Comparison of ENCODE assay signal across 12 mouse cellular contexts in genomic region chr7:109424422-109425159, GRCm38 (mm10). TPM values are rescaled to one million over a fixed set of nuclear protein-coding genes. Genes with fewer than 3 reads are reported as not detected.
DNase-seq lines count a peak whose midpoint lies in the region; ATAC-seq and TF ChIP-seq lines count a peak whose summit lies in the region.
"Had no signal": no experiment of that assay in that cellular context is flagged by ENCODE, and none has a peak within 500 bp of the region (broad histone marks: within the 10 kb centered on the region; RNA-seq: fewer than 3 reads in every experiment).

No protein-coding gene starts in this region.

- H3K27ac ChIP-seq in embryonic facial prominence, embryonic 11.5 days (replicated peaks; ENCODE audit: low read depth, low read length): no peak overlapping the region
- no peak overlapping the region for H3K27ac ChIP-seq in embryonic facial prominence, embryonic 10.5 days (replicated peaks)
- no peak overlapping the region for H3K27ac ChIP-seq in liver, postnatal 0 days (ENCODE audit: low read depth)
- H3K27ac ChIP-seq in forebrain, embryonic 15.5 days (replicated peaks): no peak overlapping the region
- H3K27ac ChIP-seq: intestine, embryonic 15.5 days had no signal

- no peaks in the 10 kb centered on the region for H3K4me1 ChIP-seq in embryonic facial prominence, embryonic 11.5 days (ENCODE audit: control insufficient read depth, insufficient read depth, low read length)
- H3K4me1 ChIP-seq in embryonic facial prominence, embryonic 10.5 days: no peaks in the 10 kb centered on the region
- H3K4me1 ChIP-seq in liver, postnatal 0 days (ENCODE audit: insufficient read depth): no peaks in the 10 kb centered on the region
- no peaks in the 10 kb centered on the region for H3K4me1 ChIP-seq in forebrain, embryonic 15.5 days
- H3K4me1 ChIP-seq: intestine, embryonic 15.5 days had no signal

- H3K4me3 ChIP-seq in embryonic facial prominence, embryonic 11.5 days (ENCODE audit: low read depth, low read length): no peak overlapping the region
- H3K4me3 ChIP-seq in embryonic facial prominence, embryonic 10.5 days: no peak overlapping the region
- no peak overlapping the region for H3K4me3 ChIP-seq in liver, postnatal 0 days (ENCODE audit: low read depth, low read length)
- no peak overlapping the region for H3K4me3 ChIP-seq in forebrain, embryonic 15.5 days
- H3K4me3 ChIP-seq: intestine, embryonic 15.5 days had no signal

- no peaks in the 10 kb centered on the region for H3K36me3 ChIP-seq in embryonic facial prominence, embryonic 11.5 days (replicated peaks; ENCODE audit: control insufficient read depth, insufficient read depth, low read depth, low read length)
- H3K36me3 ChIP-seq in embryonic facial prominence, embryonic 10.5 days (replicated peaks): no peaks in the 10 kb centered on the region
- no peaks in the 10 kb centered on the region for H3K36me3 ChIP-seq in liver, postnatal 0 days (replicated peaks; ENCODE audit: insufficient read depth, low read length)
- H3K36me3 ChIP-seq in forebrain, embryonic 15.5 days: no peaks in the 10 kb centered on the region
- H3K36me3 ChIP-seq: G1E; intestine, embryonic 15.5 days had no signal

- no peaks in the 10 kb centered on the region for H3K9me3 ChIP-seq in embryonic facial prominence, embryonic 11.5 days (replicated peaks; ENCODE audit: control insufficient read depth, low read length)
- H3K9me3 ChIP-seq in embryonic facial prominence, embryonic 10.5 days: no peaks in the 10 kb centered on the region
- no peaks in the 10 kb centered on the region for H3K9me3 ChIP-seq in liver, postnatal 0 days (ENCODE audit: low read length)
- H3K9me3 ChIP-seq in forebrain, embryonic 15.5 days: no peaks in the 10 kb centered on the region
- H3K9me3 ChIP-seq: G1E; intestine, embryonic 15.5 days had no signal

- no peak overlapping the region for H3K4me2 ChIP-seq in embryonic facial prominence, embryonic 11.5 days (ENCODE audit: low read depth, low read length)
- H3K4me2 ChIP-seq in liver, postnatal 0 days (ENCODE audit: low read depth, low read length): no peak overlapping the region
- H3K4me2 ChIP-seq in forebrain, embryonic 15.5 days (replicated peaks): no peak overlapping the region
- H3K4me2 ChIP-seq: intestine, embryonic 15.5 days had no signal

- no peak overlapping the region for H3K9ac ChIP-seq in embryonic facial prominence, embryonic 11.5 days (replicated peaks; ENCODE audit: low read length)
- no peak overlapping the region for H3K9ac ChIP-seq in liver, postnatal 0 days (replicated peaks)
- H3K9ac ChIP-seq in forebrain, embryonic 15.5 days (replicated peaks): no peak overlapping the region
- H3K9ac ChIP-seq: intestine, embryonic 15.5 days had no signal

- 73% methylated on average over 3 of the region's 3 CpGs for WGBS in embryonic facial prominence, embryonic 11.5 days
- WGBS in embryonic facial prominence, embryonic 10.5 days: 69% methylated on average over 3 of the region's 3 CpGs
- WGBS in liver, postnatal 0 days (ENCODE audit: insufficient replicate concordance): 48% methylated on average over 3 of the region's 3 CpGs
- WGBS in forebrain, embryonic 15.5 days: 61% methylated on average over 3 of the region's 3 CpGs

- no peaks in the 10 kb centered on the region for H3K27me3 ChIP-seq in embryonic facial prominence, embryonic 11.5 days (ENCODE audit: control insufficient read depth, insufficient read depth, low read length)
- no peaks in the 10 kb centered on the region for H3K27me3 ChIP-seq in embryonic facial prominence, embryonic 10.5 days (replicated peaks; ENCODE audit: low read depth, poor library complexity, severe bottlenecking)
- H3K27me3 ChIP-seq in liver, postnatal 0 days (ENCODE audit: insufficient read depth, low read length): no peaks in the 10 kb centered on the region
- 0 out of 2 replicates have a peak, but pooled peaks cover 7% of the 10 kb centered on the region for H3K27me3 ChIP-seq in forebrain, embryonic 15.5 days
- H3K27me3 ChIP-seq: intestine, embryonic 15.5 days had no signal

- TF ChIP-seq CTCF in liver, postnatal 0 days (IDR thresholded peaks at IDR 0.05; ENCODE audit: low read depth): peak; percentile 43

- peak; percentile 63 for DNase-seq in embryonic facial prominence, embryonic 11.5 days (ENCODE audit: low spot score)
- no peak for DNase-seq in embryonic facial prominence, embryonic 10.5 days (ENCODE audit: low spot score)
- DNase-seq in liver, postnatal 0 days: no peak
- DNase-seq in liver: no peak
- peak; percentile 87 for DNase-seq in retina, embryonic 14.5 days (ENCODE audit: low spot score)
- no peak for DNase-seq in kidney, adult 11 months
- DNase-seq in spleen, postnatal 4 days (ENCODE audit: low spot score in 2 of 2): no peak
- DNase-seq: cerebellum, adult 11-12 months; lung, adult 2 months had no signal

- TF ChIP-seq EP300 in liver, postnatal 0 days (IDR thresholded peaks at IDR 0.05; ENCODE audit: low read depth): no peak

- no peak for ATAC-seq in embryonic facial prominence, embryonic 11.5 days (replicated peaks; ENCODE audit: insufficient number of reproducible peaks, low FRiP score, low TSS enrichment, low read depth)
- ATAC-seq in liver, postnatal 0 days: no peak
- ATAC-seq in forebrain, embryonic 15.5 days (replicated peaks): peak; percentile 80
- ATAC-seq: intestine, embryonic 15.5 days had no signal

RNA-seq across cellular contexts. Expression of gene Stk33, which starts 14.3 kb away (rescaled TPM):
- polyA plus RNA-seq in embryonic facial prominence, embryonic 11.5 days (2014; fragmentation: Nextera tagmentation; extraction: Ambion mirVana): 3.5 and 3.8 TPM in 2 replicates
- 2.3 and 2.8 TPM in 2 replicates for polyA plus RNA-seq in embryonic facial prominence, embryonic 10.5 days (2016; fragmentation: Nextera tagmentation; extraction: Ambion mirVana)
- polyA plus RNA-seq in liver, postnatal 0 days (2015; fragmentation: Nextera tagmentation; extraction: Ambion mirVana): not detected in 2 replicates
- polyA plus RNA-seq in forebrain, embryonic 15.5 days (2015; fragmentation: Nextera tagmentation; extraction: Ambion mirVana): 5.8 and 7.0 TPM in 2 replicates
- polyA plus RNA-seq: G1E had no signal

Comparison
In these comparisons a context has a peak if more than half of its experiments do, and no peak if none do; other contexts are left out.
1. DNase-seq: peak in embryonic facial prominence, embryonic 11.5 days (single experiment) and retina, embryonic 14.5 days (single experiment); none in embryonic facial prominence, embryonic 10.5 days (single experiment), liver, postnatal 0 days (single experiment), liver (single experiment), kidney, adult 11 months (single experiment) and spleen, postnatal 4 days (0 of 2).